In genomic region chr13:100831123-100831522, GRCm38 (mm10) we compare ENCODE assay signal across 8 mouse cellular contexts. TPM values are rescaled to one million over a fixed set of nuclear protein-coding genes. Genes with fewer than 3 reads are reported as not detected.
DNase-seq lines count a peak whose midpoint lies in the region; ATAC-seq and TF ChIP-seq lines count a peak whose summit lies in the region.

No protein-coding gene starts in this region.

- no peak for ATAC-seq in heart, embryonic 15.5 days (replicated peaks; ENCODE audit: insufficient number of reproducible peaks, insufficient read depth, low FRiP score, low read depth)
- ATAC-seq in intestine, embryonic 16.5 days = no peak
- no peak for ATAC-seq in stomach, postnatal 0 days (ENCODE audit: low FRiP score, low TSS enrichment)

- peaks cover 20% of the 10 kb centered on the region for H3K4me1 ChIP-seq in heart, embryonic 15.5 days (replicated peaks)
- peaks cover 7% of the 10 kb centered on the region for H3K4me1 ChIP-seq in intestine, embryonic 16.5 days (ENCODE audit: control insufficient read depth, insufficient read depth, low read length)
- 0 out of 2 replicates have a peak, but pooled peaks cover 2% of the 10 kb centered on the region for H3K4me1 ChIP-seq in stomach, postnatal 0 days (replicated peaks; ENCODE audit: control insufficient read depth, insufficient read depth)

- peak overlapping the region; percentile 88 for H3K4me3 ChIP-seq in heart, embryonic 15.5 days
- H3K4me3 ChIP-seq in intestine, embryonic 16.5 days (ENCODE audit: low read length) = 0 out of 2 replicates have a peak overlapping the region, but pooled peaks have one; percentile 97
- H3K4me3 ChIP-seq in stomach, postnatal 0 days (ENCODE audit: low read depth, low read length) = 0 out of 2 replicates have a peak overlapping the region, but pooled peaks have one; percentile 12

- H3K4me2 ChIP-seq in heart, embryonic 15.5 days = peak overlapping the region; percentile 77
- peak overlapping the region; percentile 69 for H3K4me2 ChIP-seq in intestine, embryonic 16.5 days (ENCODE audit: low read depth, low read length)
- H3K4me2 ChIP-seq in stomach, postnatal 0 days (replicated peaks; ENCODE audit: low read depth) = peak overlapping the region; percentile 32

- TF ChIP-seq CTCF in stomach, postnatal 0 days (IDR thresholded peaks at IDR 0.05; ENCODE audit: low read depth) = no peak

- no peak for DNase-seq in heart, adult 8-10 months (ENCODE audit: low spot score)
- DNase-seq in thymus, postnatal 4 days = peak; percentile 11
- DNase-seq in thymus, postnatal 14 days = no peak
- no peak for DNase-seq in stomach, postnatal 0 days (ENCODE audit: low spot score)
- DNase-seq in lung, postnatal 25 days (ENCODE audit: low spot score) = no peak
- no peak for DNase-seq in cerebellum, postnatal 10 days

- no peak for TF ChIP-seq EP300 in stomach, postnatal 0 days (optimal IDR thresholded peaks at IDR 0.05)

- peak overlapping the region; percentile 9 for H3K27ac ChIP-seq in heart, embryonic 15.5 days
- no peak overlapping the region for H3K27ac ChIP-seq in intestine, embryonic 16.5 days (ENCODE audit: low read length)
- no peak overlapping the region for H3K27ac ChIP-seq in stomach, postnatal 0 days (replicated peaks)

- no peaks in the 10 kb centered on the region for H3K9me3 ChIP-seq in heart, embryonic 15.5 days (replicated peaks)
- no peaks in the 10 kb centered on the region for H3K9me3 ChIP-seq in intestine, embryonic 16.5 days (ENCODE audit: control insufficient read depth, low read length)
- H3K9me3 ChIP-seq in stomach, postnatal 0 days (ENCODE audit: control insufficient read depth, low read length) = no peaks in the 10 kb centered on the region

- no peaks in the 10 kb centered on the region for H3K27me3 ChIP-seq in heart, embryonic 15.5 days
- no peaks in the 10 kb centered on the region for H3K27me3 ChIP-seq in intestine, embryonic 16.5 days (replicated peaks; ENCODE audit: control insufficient read depth, insufficient read depth, low read length)
- no peaks in the 10 kb centered on the region for H3K27me3 ChIP-seq in stomach, postnatal 0 days (ENCODE audit: control insufficient read depth, insufficient read depth, low read length)

- H3K36me3 ChIP-seq in heart, embryonic 15.5 days = peaks cover 17% of the 10 kb centered on the region; the same call in 1 of the 2 replicates
- no peaks in the 10 kb centered on the region for H3K36me3 ChIP-seq in intestine, embryonic 16.5 days (ENCODE audit: control insufficient read depth, insufficient read depth, low read length)
- H3K36me3 ChIP-seq in stomach, postnatal 0 days (ENCODE audit: control insufficient read depth, insufficient read depth, low read length) = no peaks in the 10 kb centered on the region

- peak overlapping the region; percentile 25; the same call in 1 of the 2 replicates for H3K9ac ChIP-seq in heart, embryonic 15.5 days
- peak overlapping the region; percentile 55; the same call in 1 of the 2 replicates for H3K9ac ChIP-seq in intestine, embryonic 16.5 days (ENCODE audit: low read depth, low read length)
- H3K9ac ChIP-seq in stomach, postnatal 0 days (ENCODE audit: low read length) = 0 out of 2 replicates have a peak overlapping the region, but pooled peaks have one; percentile 35

- 77% methylated on average over 6 of the region's 6 CpGs for WGBS in heart, embryonic 15.5 days
- 88% methylated on average over 6 of the region's 6 CpGs for WGBS in intestine, embryonic 16.5 days
- 62% methylated on average over 6 of the region's 6 CpGs for WGBS in stomach, postnatal 0 days

RNA-seq across cellular contexts. Expression of gene Slc30a5, which starts 2.1 kb away (rescaled TPM):
- 31.4 and 39.7 TPM in 2 replicates for polyA plus RNA-seq in heart, embryonic 15.5 days (2015; fragmentation: Nextera tagmentation; extraction: Ambion mirVana)
- total RNA-seq in heart, adult 8-10 months (2022) = 10 to 100 TPM; 16.2 to 20.6 (median 19.2) TPM
- polyA plus RNA-seq in intestine, embryonic 16.5 days (2015; fragmentation: Nextera tagmentation; extraction: Ambion mirVana) = 59.1 and 70.4 TPM in 2 replicates
- polyA plus RNA-seq in stomach, postnatal 0 days (2015; fragmentation: Nextera tagmentation; extraction: Ambion mirVana) = 37.0 and 38.3 TPM in 2 replicates

RNA-seq across cellular contexts. Expression of gene Ccnb1, which starts 44.8 kb away (rescaled TPM):
- 159 and 183 TPM in 2 replicates for polyA plus RNA-seq in heart, embryonic 15.5 days (2015; fragmentation: Nextera tagmentation; extraction: Ambion mirVana)
- total RNA-seq in heart, adult 8-10 months (2022) = under 1 TPM in 3 of 4 experiments, not detected in 1; 0.19 to 0.63 (median 0.28) TPM
- 169 and 199 TPM in 2 replicates for polyA plus RNA-seq in intestine, embryonic 16.5 days (2015; fragmentation: Nextera tagmentation; extraction: Ambion mirVana)
- 34.5 and 47.0 TPM in 2 replicates for polyA plus RNA-seq in stomach, postnatal 0 days (2015; fragmentation: Nextera tagmentation; extraction: Ambion mirVana)

RNA-seq across cellular contexts. Expression of gene Cenph, which starts 55.4 kb away (rescaled TPM):
- 14.0 and 15.6 TPM in 2 replicates for polyA plus RNA-seq in heart, embryonic 15.5 days (2015; fragmentation: Nextera tagmentation; extraction: Ambion mirVana)
- under 1 TPM in 2 of 4 experiments, not detected in 2; 0.25 to 0.28 TPM for total RNA-seq in heart, adult 8-10 months (2022)
- 22.6 and 29.0 TPM in 2 replicates for polyA plus RNA-seq in intestine, embryonic 16.5 days (2015; fragmentation: Nextera tagmentation; extraction: Ambion mirVana)
- polyA plus RNA-seq in stomach, postnatal 0 days (2015; fragmentation: Nextera tagmentation; extraction: Ambion mirVana) = 10.3 and 11.5 TPM in 2 replicates

Comparison
In these comparisons a context has a peak if more than half of its experiments do, and no peak if none do; other contexts are left out.
1. H3K4me3 ChIP-seq: peak in every context shown above with its lines; median percentile 97 in intestine, embryonic 16.5 days; 88 in heart, embryonic 15.5 days; 12 in stomach, postnatal 0 days.